Mouse (Mus musculus): ENCODE results near the gene Foxp1. TPM values are rescaled to one million over a fixed set of nuclear protein-coding genes. Genes with fewer than 3 reads are reported as not detected.

Foxp1 gene
- total and polyA plus RNA-seq, 3 experiments, result 16.1 to 42.0 TPM; not detected in 1

- no peak for TF ChIP-seq BHLHE40 (IDR thresholded peaks at IDR 0.05; ENCODE audit: borderline replicate concordance, low read depth, low read length)
These were observed 304.7 kb downstream of the Foxp1 start (continued) for GRCm38 (mm10) chr6:99217846-99218245.

- H3K27me3 ChIP-seq (ENCODE audit: control insufficient read depth in 1 of 2, insufficient read depth in 2 of 2, low read length in 2 of 2), result no peaks in the 10 kb centered on the region
- TF ChIP-seq UBTF (IDR thresholded peaks at IDR 0.05; ENCODE audit: borderline replicate concordance, insufficient read depth, low read depth, low read length) (no peak), POLR2AphosphoS5 (IDR thresholded peaks at IDR 0.05; ENCODE audit: borderline replicate concordance, low read depth, low read length) (no peak), MYC (IDR thresholded peaks at IDR 0.05; ENCODE audit: low read depth, low read length) (no peak), USF1 (IDR thresholded peaks at IDR 0.05; ENCODE audit: low read depth, low read length) (no peak), ZMIZ1 (IDR thresholded peaks at IDR 0.05; ENCODE audit: low read depth, low read length) (no peak), CTCF (IDR thresholded peaks at IDR 0.05 in 2 of 3, conservative IDR thresholded peaks at IDR 0.05 in 1 of 3; ENCODE audit: control insufficient read depth in 1 of 3, insufficient read depth in 1 of 3, low read depth in 2 of 3, low read length in 3 of 3, poor library complexity in 1 of 3, severe bottlenecking in 1 of 3) (no peak), E2F4 (IDR thresholded peaks at IDR 0.05; ENCODE audit: borderline replicate concordance, low read depth, low read length) (no peak), POLR2AphosphoS2 (IDR thresholded peaks at IDR 0.05; ENCODE audit: low read length) (no peak)
- H3K9me3 ChIP-seq (replicated peaks; ENCODE audit: insufficient read depth, low read length), result no peaks in the 10 kb centered on the region
- no peaks in the 10 kb centered on the region for H3K4me1 ChIP-seq (ENCODE audit: control insufficient read depth in 1 of 2, insufficient read depth in 2 of 2, low read length in 2 of 2)
- no peaks in the 10 kb centered on the region for H3K36me3 ChIP-seq (ENCODE audit: control insufficient read depth in 1 of 2, insufficient read depth in 2 of 2, low read length in 2 of 2)
- H3K27ac ChIP-seq (ENCODE audit: control insufficient read depth, low read depth, low read length), result no peak overlapping the region
- no peak for DNase-seq (ENCODE audit: low read depth, low spot score)
- H3K4me3 ChIP-seq (ENCODE audit: control insufficient read depth in 1 of 2, insufficient read depth in 1 of 2, low read depth in 2 of 2, low read length in 2 of 2), result no peak overlapping the region
- H3K79me2 ChIP-seq (ENCODE audit: control insufficient read depth, insufficient read depth, low read length, poor library complexity), result no peaks in the 10 kb centered on the region
- no peak overlapping the region for H3K9ac ChIP-seq (ENCODE audit: control insufficient read depth, low read depth, low read length, poor library complexity, severe bottlenecking)
These were observed 305.4 kb downstream of the Foxp1 start for GRCm38 (mm10) chr6:99217155-99217554.

GRCm38 (mm10) chr6:99212461-99212860 lies 310.1 kb downstream of the Foxp1 start:
- no peaks in the 10 kb centered on the region for H3K4me1 ChIP-seq (ENCODE audit: control insufficient read depth in 1 of 2, insufficient read depth in 2 of 2, low read length in 2 of 2)
- TF ChIP-seq BHLHE40 (IDR thresholded peaks at IDR 0.05; ENCODE audit: borderline replicate concordance, low read depth, low read length) (no peak), ELF1 (IDR thresholded peaks at IDR 0.05; ENCODE audit: low read depth, low read length) (no peak), NELFE (IDR thresholded peaks at IDR 0.05; ENCODE audit: low read depth, low read length) (no peak), GATA1 (IDR thresholded peaks at IDR 0.05; ENCODE audit: low read depth, low read length) (no peak), EP300 (IDR thresholded peaks at IDR 0.05; ENCODE audit: low read depth in 1 of 2, low read length in 2 of 2) (no peak), POLR2AphosphoS5 (IDR thresholded peaks at IDR 0.05; ENCODE audit: borderline replicate concordance, low read depth, low read length) (no peak), POLR2AphosphoS2 (IDR thresholded peaks at IDR 0.05; ENCODE audit: low read length) (no peak), TBP (IDR thresholded peaks at IDR 0.05; ENCODE audit: low read depth, low read length) (no peak), MAFK (IDR thresholded peaks at IDR 0.05; ENCODE audit: borderline replicate concordance, low read depth, low read length) (no peak), KAT2A (conservative IDR thresholded peaks at IDR 0.05; ENCODE audit: low read depth, low read length) (no peak), JUND (IDR thresholded peaks at IDR 0.05; ENCODE audit: low read depth, low read length) (no peak), CHD1 (IDR thresholded peaks at IDR 0.05; ENCODE audit: low read depth, low read length) (no peak), USF1 (IDR thresholded peaks at IDR 0.05; ENCODE audit: low read depth, low read length) (no peak), UBTF (IDR thresholded peaks at IDR 0.05; ENCODE audit: borderline replicate concordance, insufficient read depth, low read depth, low read length) (no peak), ZKSCAN1 (IDR thresholded peaks at IDR 0.05; ENCODE audit: low read depth, low read length) (no peak), MYC (IDR thresholded peaks at IDR 0.05; ENCODE audit: low read depth, low read length) (no peak), TCF12 (IDR thresholded peaks at IDR 0.05; ENCODE audit: low read depth, low read length) (no peak), MEF2A (IDR thresholded peaks at IDR 0.05; ENCODE audit: extremely low read depth, insufficient replicate concordance, low read depth, low read length, poor library complexity, severe bottlenecking) (no peak), POLR2A (IDR thresholded peaks at IDR 0.05; ENCODE audit: control insufficient read depth in 1 of 2, insufficient read depth in 1 of 2, low read depth in 1 of 2, low read length in 2 of 2, poor library complexity in 1 of 2) (no peak)

More at GRCm38 (mm10) chr6:99212461-99212860, 310.1 kb downstream of the Foxp1 start:
- Histone ChIP-seq H3K79me2 (ENCODE audit: control insufficient read depth, insufficient read depth, low read length, poor library complexity) (no peaks in the 10 kb centered on the region), H3K9me3 (replicated peaks; ENCODE audit: insufficient read depth, low read length) (no peaks in the 10 kb centered on the region), H3K36me3 (ENCODE audit: control insufficient read depth in 1 of 2, insufficient read depth in 2 of 2, low read length in 2 of 2) (no peaks in the 10 kb centered on the region), H3K4me3 (ENCODE audit: control insufficient read depth in 1 of 2, insufficient read depth in 1 of 2, low read depth in 2 of 2, low read length in 2 of 2) (no peak overlapping the region), H3K27ac (ENCODE audit: control insufficient read depth, low read depth, low read length) (no peak overlapping the region), H3K9ac (ENCODE audit: control insufficient read depth, low read depth, low read length, poor library complexity, severe bottlenecking) (no peak overlapping the region), H3K27me3 (ENCODE audit: control insufficient read depth in 1 of 2, insufficient read depth in 2 of 2, low read length in 2 of 2) (no peaks in the 10 kb centered on the region)
- DNase-seq (ENCODE audit: low read depth, low spot score), result no peak

All from MEL (cell line).